Mouse (Mus musculus) retina, postnatal 7 days (tissue): ENCODE measurements around the gene Siglec1.
A peak's percentile ranks its signal among the peaks of the same experiment; 100 is the strongest.
"Not testable (repeated sequence)": the region's sequence is repeated elsewhere in the genome, so short reads cannot be mapped to it uniquely, and the experiment has no call there.

Experiments
- DNase-seq: peaks from one replicate; pipeline ENCODE4 v3.0.0-alpha.2; 2012; ENCODE audit warnings: low read depth, low spot score

Gene Siglec1

GRCm38 (mm10) chr2:131052862-131053418, 33.6 kb downstream of the Siglec1 start:
- no peak for DNase-seq

- no peak for DNase-seq
These were observed 34.5 kb downstream of the Siglec1 start for GRCm38 (mm10) chr2:131052043-131052442.

GRCm38 (mm10) chr2:131046025-131046424, 40.5 kb downstream of the Siglec1 start:
- DNase-seq: no peak

GRCm38 (mm10) chr2:131044989-131045720, 41.4 kb downstream of the Siglec1 start:
- no peak for DNase-seq

- no peak for DNase-seq
These were observed 42.2 kb downstream of the Siglec1 start for GRCm38 (mm10) chr2:131044354-131044852.

GRCm38 (mm10) chr2:131042988-131043387, 43.6 kb downstream of the Siglec1 start, which contains the start of gene Gfra4:
Gene Gfra4, minus strand, starts transcription at chr2:131043088.
- DNase-seq: no peak

GRCm38 (mm10) chr2:131040854-131041825, 45.4 kb downstream of the Siglec1 start:
- DNase-seq: peak; percentile 43

- DNase-seq: no peak
These were observed 47.9 kb downstream of the Siglec1 start for GRCm38 (mm10) chr2:131038675-131039074.

GRCm38 (mm10) chr2:131038197-131038596, 48.4 kb downstream of the Siglec1 start:
- no peak for DNase-seq

GRCm38 (mm10) chr2:131037226-131037990, 49.2 kb downstream of the Siglec1 start:
- DNase-seq: no peak

- DNase-seq: no peak
These were observed 49.8 kb downstream of the Siglec1 start for GRCm38 (mm10) chr2:131036757-131037156.

GRCm38 (mm10) chr2:131036343-131036742, 50.2 kb downstream of the Siglec1 start:
- no peak for DNase-seq

- not testable (repeated sequence) for DNase-seq
These were observed 55.2 kb downstream of the Siglec1 start for GRCm38 (mm10) chr2:131031406-131031805.

GRCm38 (mm10) chr2:131030998-131031397, 55.6 kb downstream of the Siglec1 start:
- DNase-seq: no peak

GRCm38 (mm10) chr2:131030561-131030960, 56.0 kb downstream of the Siglec1 start:
- DNase-seq: no peak

- DNase-seq: no peak
These were observed 57.3 kb downstream of the Siglec1 start for GRCm38 (mm10) chr2:131029065-131029935.

GRCm38 (mm10) chr2:131026941-131027340, 59.6 kb downstream of the Siglec1 start:
- no peak for DNase-seq

GRCm38 (mm10) chr2:131025230-131025629, 61.3 kb downstream of the Siglec1 start:
- no peak for DNase-seq
